Mouse (Mus musculus) heart, postnatal 0 days (tissue): Measurements from ENCODE around the gene Rab11fip3.

ENCODE experiments used
- CTCF ChIP-seq: IDR thresholded peaks from 2 replicates; pipeline ENCODE4 v1.5.1; 2016; ENCODE audit warnings: antibody characterized with exemption, control low read depth, low read depth
- EP300 ChIP-seq: IDR thresholded peaks from 2 replicates; pipeline ENCODE4 v1.6.1; 2016; ENCODE audit warnings: antibody characterized with exemption, low read depth

- TF ChIP-seq CTCF (no peak), EP300 (no peak)
Observed at GRCm38 (mm10) chr17:26070136-26070535, 781 bp upstream of the Rab11fip3 start.
